Mouse (Mus musculus): ENCODE data around the gene Pdxk.

DNA sequence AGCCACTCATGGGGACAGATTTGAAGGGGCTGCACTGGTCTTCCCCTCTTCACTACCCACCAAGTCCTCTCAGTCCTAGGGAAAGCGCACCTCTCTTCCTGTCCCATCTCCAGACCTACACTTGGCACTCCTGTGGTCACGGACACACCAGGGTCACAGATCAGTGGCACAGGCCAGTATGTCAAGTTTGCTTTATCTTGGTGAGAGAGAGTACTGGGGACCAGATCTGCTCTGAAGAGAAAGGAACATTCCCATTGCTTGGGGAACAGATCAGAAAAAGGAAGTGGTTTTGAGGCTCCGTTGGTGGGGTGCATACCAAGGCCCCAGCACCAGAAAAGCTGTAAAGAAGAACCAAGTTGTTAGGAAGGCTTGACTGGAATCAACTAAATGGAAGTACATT, 697 bp upstream of the Pdxk start:
- TF ChIP-seq POLR2A (IDR thresholded peaks at IDR 0.05; ENCODE audit: control insufficient read depth, low read depth, low read length): no peak
- no peak for TF ChIP-seq CTCF (IDR thresholded peaks at IDR 0.05; ENCODE audit: control insufficient read depth, insufficient read depth, insufficient replicate concordance, low read depth, low read length)
